Mouse (Mus musculus) splenic B cell, adult 2 months (primary cell): Measurements from ENCODE around the gene Lhb.

ENCODE experiments used
- DNase-seq: peaks from one replicate; pipeline ENCODE4 v3.0.0-alpha.2; 2011; ENCODE audit warnings: low read depth, low spot score
- H3K27me3 ChIP-seq: 2 replicates; pipeline ENCODE4 v1.6.1; 2012; ENCODE audit warnings: mild to moderate bottlenecking, low read length, moderate library complexity, mixed read lengths; ENCODE audit not compliant: control insufficient read depth, poor library complexity, insufficient read depth, severe bottlenecking
- H3K36me3 ChIP-seq: 2 replicates; pipeline ENCODE4 v1.6.1; 2012; ENCODE audit warnings: mild to moderate bottlenecking, low read length, moderate library complexity, mixed read lengths; ENCODE audit not compliant: control insufficient read depth, poor library complexity, insufficient read depth, severe bottlenecking

The Lhb gene

DNA sequence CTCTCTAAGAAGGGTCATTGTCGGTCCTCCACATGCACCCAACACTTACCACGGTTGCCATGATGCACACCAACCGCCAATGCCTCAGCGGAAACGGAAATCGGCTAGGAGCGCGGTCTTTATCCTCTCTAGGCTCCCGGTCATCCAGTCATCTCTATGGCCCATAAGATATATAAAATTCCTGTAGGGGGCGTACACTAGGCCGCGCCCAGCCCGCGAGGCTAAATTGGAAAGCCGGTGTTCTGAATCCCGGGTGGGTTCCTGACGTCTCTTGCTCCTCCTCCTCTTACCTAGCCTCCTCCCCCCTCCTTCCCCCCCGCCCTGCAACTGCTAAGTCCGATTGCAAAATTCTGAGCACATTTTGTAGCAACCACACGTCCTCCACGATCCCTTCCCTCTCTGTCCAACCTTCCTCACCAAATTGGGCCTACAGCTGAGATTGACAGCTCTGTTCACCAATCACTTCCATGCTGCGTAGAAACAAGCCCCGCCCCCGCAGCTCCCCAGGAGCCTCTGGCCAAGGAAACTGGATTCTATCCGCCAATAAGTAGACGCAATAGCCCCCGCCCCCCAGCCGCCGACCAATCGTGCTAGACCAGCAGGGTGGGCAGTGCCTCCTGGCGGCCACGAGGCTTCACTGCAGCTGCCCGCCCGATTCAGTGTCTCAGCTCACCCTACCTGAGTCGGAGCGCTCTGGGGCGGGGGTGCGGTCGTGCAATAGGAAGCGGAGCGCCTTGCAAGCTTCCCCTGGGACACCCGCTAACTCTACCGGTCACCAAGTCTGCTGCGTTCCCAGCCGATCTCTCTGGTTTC lies 13.8 kb downstream of the Lhb start, which contains the start of gene Gys1:
Gene Gys1, plus strand, starts transcription at position 642 of the 813 bp plus-strand sequence.
- peaks cover 3% of the 10 kb centered on the region; the same call in 1 of the 2 replicates for H3K36me3 ChIP-seq

DNA sequence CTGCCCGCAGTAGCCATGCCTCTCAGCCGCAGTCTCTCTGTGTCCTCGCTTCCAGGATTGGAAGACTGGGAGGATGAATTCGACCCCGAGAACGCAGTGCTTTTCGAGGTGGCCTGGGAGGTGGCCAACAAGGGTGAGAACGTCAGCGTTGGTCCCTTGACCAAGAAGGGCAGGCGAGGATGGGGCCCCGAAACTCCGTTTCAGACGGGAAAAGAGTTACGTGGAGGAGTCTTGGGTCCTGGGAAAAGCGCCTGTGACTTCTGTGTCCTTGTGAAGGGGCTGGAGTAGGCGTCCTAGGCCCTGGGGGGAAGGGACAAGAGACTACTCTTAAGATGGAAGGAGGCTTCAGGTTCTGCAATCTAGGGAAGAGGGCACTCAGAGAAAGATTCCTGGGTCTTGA lies 14.4 kb downstream of the Lhb start:
- Histone ChIP-seq H3K27me3 (no peaks in the 10 kb centered on the region), H3K36me3 (peaks cover 3% of the 10 kb centered on the region; the same call in 1 of the 2 replicates)
- DNase-seq, result no peak

More for the DNA sequence above, 13.8 kb downstream of the Lhb start, which contains the start of gene Gys1:
- DNase-seq, result peak; percentile 100
- no peaks in the 10 kb centered on the region for H3K27me3 ChIP-seq

DNA sequence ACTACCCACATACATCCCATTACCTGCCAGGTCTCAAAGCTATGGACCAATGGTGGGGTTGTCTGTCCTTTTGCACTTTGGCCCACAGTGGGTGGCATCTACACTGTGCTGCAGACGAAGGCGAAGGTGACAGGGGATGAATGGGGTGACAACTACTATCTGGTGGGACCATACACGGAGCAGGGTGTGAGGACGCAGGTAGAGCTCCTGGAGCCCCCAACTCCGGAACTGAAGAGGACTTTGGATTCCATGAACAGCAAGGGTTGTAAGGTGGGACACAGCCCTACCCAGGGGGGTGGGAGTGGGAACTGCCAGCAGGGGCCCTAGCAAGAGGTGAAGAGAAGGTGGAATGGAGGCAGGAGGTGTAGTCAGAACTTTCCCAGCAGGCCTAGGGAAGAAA lies 15.8 kb downstream of the Lhb start:
- no peaks in the 10 kb centered on the region for H3K27me3 ChIP-seq
- no peaks in the 10 kb centered on the region for H3K36me3 ChIP-seq
- no peak for DNase-seq

DNA sequence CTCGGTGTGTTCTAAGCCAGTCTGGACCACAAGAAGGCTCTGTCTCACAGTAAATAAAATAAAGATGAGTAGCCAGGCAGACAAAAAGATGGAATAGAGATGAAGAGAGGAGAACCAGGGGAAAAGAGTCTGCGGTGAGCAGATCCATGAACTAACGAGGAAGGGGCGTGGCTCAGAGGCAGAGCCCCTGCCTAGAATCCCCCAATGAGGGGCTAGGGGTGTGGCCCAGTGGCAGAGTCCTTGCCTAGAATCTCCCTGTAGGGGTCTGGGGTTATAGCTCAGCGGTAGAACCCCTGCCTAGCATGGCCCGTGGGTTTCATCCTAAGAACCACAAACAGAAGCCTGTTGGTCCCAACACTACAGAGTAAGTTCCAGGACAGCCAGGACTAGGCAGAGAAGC lies 16.4 kb downstream of the Lhb start:
- no peak for DNase-seq
- Histone ChIP-seq H3K36me3 (no peaks in the 10 kb centered on the region), H3K27me3 (no peaks in the 10 kb centered on the region)

DNA sequence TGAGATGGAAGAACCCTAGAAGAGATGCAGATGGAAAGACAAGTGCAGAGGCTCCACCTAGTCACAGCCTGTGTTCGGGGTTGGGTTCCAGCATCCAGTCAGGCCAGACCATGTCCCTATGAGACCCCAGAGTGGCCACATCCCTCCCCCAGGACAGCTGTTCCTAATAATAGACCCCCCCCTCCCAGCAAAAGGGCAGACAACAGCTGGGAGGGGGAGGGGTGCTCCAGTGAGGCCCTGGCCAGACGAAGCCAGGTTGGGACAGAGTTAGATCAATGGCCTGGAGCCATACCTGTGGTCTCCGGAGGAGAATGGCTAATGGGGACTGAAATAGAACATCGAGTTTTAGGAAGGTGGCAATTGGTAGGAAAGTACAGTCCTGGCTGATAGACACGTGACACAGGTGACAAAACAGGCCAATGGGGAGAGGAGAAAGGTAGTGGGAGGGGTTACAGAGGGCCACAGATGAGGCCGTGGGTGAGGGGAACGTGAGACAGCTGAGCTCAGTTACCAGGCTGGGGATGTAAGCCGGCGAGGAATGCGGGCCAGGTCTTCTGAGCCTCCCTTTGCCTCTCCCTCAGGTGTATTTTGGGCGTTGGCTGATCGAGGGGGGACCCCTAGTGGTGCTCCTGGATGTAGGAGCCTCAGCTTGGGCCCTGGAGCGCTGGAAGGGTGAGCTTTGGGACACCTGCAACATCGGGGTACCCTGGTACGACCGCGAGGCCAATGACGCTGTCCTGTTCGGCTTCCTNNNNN lies 17.1 kb downstream of the Lhb start, which contains the start of gene Ruvbl2:
Gene Ruvbl2, minus strand, starts transcription at position 576 of the 756 bp plus-strand sequence.
- H3K36me3 ChIP-seq, result no peaks in the 10 kb centered on the region
- no peaks in the 10 kb centered on the region for H3K27me3 ChIP-seq
- DNase-seq, result no peak

DNA sequence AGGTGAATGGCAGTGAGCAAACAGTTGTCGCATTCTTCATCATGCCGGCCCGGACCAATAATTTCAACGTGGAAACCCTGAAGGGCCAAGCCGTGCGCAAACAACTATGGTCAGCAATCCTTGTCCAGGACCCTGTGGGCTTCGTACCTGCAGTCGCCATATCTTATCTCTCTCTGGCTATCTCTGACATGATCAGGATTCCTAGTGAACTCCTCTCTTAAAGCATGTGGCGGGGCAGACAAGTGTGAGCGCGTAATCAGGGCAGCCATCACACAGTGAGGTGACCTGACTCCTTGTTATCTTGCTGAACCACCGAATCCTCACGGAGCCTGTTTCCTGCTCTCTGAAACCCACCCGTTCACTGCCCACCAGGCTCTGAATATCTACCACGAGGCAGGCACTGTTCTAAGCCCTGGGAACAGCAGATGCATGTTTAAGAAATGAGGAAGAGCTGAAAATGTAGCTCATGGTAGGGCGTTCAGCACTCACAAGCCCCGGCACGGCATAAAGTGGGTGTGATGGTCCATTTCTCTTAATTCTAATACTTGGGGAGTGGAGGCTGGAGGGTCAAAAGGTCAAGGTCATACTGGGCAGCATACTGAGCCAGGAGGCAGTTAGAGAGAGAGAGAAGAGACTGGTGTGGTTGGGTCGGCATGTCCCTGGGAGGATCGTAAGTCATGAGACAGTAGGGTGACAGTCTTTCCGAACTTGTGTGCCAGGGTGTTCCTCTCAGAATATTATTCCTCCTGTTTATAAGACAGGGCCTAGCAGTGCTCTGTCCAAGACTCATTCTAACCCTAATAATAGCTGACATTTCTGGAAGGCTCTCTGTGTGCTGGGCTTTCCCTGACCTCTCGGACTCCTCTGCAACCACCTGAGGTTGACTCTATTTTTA lies 23.2 kb downstream of the Lhb start:
- Histone ChIP-seq H3K27me3 (no peaks in the 10 kb centered on the region), H3K36me3 (no peaks in the 10 kb centered on the region; the same call in 1 of the 2 replicates)
- DNase-seq, result no peak

DNA sequence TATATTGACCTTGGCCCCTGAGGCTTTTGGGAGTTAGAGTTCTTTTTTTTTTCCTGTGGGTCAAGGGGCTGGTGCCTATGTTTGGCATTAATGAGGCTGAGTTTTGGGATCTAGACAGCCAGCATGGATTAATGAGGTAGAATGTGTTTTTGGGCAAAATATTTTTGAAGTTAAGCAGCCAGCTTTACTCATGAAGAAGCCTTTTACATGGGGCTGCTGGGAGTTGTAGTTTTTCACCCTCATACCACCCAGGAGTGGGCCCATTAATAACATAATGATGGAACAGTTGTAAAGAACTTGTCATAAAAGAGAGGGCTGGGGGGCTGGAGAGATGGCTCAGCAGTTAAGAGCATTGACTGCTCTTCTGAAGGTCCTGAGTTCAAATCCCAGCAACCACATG lies 26.0 kb downstream of the Lhb start:
- no peak for DNase-seq
- H3K36me3 ChIP-seq, result no peaks in the 10 kb centered on the region; the same call in 1 of the 2 replicates

DNA sequence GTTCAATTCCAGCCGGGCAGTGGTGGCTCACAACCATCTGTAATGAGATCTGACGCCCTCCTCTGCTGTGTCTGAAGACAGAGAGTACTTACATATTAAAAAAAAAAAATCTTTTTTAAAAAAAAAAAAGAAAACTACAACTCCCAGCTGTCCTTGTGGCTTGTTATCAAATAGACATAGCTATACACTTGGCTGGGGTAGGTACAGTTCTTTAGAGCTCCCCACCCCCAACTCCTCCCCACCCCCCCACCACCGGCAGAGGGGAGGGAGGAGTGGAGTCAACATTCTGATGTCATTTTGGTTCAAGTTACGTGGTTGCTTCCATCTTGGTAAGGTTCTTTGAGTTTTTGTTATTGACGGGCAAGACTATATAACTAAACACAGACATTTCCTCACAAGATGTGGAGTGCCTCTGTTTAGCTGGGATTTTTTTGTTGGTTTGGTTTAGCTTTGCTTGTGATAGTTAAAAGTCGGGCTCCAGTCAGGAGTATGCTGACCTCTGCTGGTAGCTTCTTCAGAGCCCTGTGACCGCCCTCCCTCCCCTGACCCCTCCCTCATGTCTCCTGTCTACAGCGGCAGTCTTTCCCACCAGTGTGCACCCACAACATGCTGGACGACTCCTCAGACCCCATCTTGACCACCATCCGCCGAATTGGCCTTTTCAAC lies 26.8 kb downstream of the Lhb start:
- DNase-seq, result peak; percentile 60

More for the DNA sequence above, 26.0 kb downstream of the Lhb start:
- no peaks in the 10 kb centered on the region for H3K27me3 ChIP-seq

DNA sequence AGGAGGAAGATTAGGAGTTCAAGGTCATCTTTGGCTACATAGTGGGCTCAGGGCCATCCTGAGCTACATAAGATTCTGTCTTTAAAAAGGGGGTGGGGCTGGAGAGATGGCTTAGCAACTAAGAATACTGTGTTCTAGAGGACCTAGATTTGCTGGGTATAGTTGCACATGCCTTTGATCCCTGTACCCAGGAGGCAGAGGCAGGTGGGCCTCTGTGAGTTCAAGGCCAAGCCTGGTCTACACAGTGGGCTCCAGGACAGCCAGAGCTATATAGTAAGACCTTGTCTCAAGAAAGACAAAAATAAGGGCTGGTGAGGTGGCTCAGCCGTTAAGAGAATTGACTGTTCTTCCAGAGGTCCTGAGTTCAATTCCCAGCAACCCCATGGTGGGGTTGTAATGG lies 29.4 kb downstream of the Lhb start:
- DNase-seq, result no peak
- no peaks in the 10 kb centered on the region for H3K36me3 ChIP-seq
- no peaks in the 10 kb centered on the region for H3K27me3 ChIP-seq

More for the DNA sequence above, 26.8 kb downstream of the Lhb start:
- Histone ChIP-seq H3K36me3 (no peaks in the 10 kb centered on the region; the same call in 1 of the 2 replicates), H3K27me3 (no peaks in the 10 kb centered on the region)

DNA sequence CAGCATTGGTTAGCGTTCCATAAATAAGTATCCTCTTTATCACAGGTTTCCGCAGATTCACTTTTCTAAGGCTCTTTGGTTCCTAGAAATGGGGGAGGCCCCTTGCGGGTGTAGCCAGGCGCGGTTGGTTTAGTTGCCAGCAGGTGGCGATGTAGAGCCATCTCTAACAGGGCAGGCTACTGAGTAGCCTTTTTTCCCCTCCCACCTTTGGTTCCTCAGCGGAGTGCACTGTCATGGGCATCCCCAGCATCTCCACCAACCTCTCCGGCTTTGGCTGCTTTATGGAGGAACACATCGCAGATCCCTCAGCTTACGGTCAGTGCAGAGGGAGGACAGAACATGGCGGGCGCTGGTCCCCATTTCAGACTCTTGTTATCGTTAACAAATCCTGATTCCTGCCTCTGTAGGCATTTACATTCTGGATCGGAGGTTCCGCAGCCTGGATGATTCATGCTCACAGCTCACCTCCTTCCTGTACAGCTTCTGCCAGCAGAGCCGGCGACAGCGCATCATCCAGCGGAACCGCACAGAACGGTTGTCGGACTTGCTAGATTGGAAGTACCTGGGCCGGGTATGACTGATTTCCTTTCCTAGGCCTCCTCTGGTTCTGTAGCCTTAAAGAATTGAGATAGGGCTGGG lies 30.8 kb downstream of the Lhb start:
- no peaks in the 10 kb centered on the region for H3K27me3 ChIP-seq
- H3K36me3 ChIP-seq, result no peaks in the 10 kb centered on the region
- DNase-seq, result peak; percentile 93

DNA sequence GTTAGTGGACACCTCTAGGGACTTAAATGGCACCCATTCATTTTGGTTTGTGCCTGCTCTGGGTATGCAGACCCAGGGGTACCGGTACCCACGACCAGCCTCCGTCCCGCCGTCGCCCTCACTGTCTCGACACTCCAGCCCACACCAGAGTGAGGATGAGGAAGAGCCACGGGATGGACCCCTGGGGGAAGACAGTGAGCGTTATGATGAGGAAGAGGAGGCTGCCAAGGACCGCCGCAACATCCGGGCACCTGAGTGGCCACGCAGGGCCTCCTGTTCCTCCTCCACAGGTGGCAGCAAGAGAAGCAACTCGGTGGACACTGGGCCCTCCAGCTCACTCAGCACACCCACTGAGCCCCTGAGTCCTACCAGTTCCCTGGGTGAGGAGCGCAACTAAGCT lies 34.4 kb downstream of the Lhb start:
- no peak for DNase-seq
- H3K27me3 ChIP-seq, result no peaks in the 10 kb centered on the region
- peaks cover 10% of the 10 kb centered on the region for H3K36me3 ChIP-seq

DNA sequence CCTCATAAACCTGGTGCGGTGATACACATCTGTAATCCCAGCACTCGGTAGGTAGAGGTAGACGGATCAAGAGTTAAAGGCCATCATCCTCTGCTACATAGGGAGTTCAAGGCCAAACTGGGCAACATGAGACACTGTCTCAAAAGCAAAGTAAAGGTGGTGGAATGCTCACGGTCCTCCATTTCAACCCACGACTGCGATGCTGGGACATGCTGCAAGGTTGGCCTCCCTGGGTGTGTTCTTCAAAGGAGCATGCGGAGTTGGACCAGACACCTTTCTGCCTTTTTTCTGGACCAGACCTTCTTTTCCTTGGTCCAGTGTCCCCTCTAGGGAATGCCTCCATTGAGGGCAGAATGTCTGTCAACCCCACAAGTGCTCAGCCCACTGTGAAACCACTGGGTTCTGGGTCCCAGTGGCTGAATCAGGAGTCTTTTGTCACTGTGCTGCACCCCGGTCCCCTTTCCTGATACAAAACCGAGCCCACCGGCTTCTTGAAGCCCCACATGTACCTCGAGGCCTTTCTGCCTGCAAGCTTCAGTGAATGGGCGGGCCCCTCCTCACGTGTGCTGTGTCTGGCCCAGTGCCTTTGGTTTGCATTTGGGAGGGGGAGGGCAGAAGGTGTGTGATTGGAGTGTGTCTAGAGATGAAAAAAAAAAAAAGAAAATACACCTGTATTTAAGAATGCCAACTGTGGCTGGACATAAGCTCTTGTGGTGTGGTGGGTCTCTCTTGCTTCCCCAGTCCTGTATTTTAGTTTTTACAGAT lies 35.5 kb downstream of the Lhb start:
- Histone ChIP-seq H3K27me3 (no peaks in the 10 kb centered on the region), H3K36me3 (peaks cover 10% of the 10 kb centered on the region)
- DNase-seq, result no peak

DNA sequence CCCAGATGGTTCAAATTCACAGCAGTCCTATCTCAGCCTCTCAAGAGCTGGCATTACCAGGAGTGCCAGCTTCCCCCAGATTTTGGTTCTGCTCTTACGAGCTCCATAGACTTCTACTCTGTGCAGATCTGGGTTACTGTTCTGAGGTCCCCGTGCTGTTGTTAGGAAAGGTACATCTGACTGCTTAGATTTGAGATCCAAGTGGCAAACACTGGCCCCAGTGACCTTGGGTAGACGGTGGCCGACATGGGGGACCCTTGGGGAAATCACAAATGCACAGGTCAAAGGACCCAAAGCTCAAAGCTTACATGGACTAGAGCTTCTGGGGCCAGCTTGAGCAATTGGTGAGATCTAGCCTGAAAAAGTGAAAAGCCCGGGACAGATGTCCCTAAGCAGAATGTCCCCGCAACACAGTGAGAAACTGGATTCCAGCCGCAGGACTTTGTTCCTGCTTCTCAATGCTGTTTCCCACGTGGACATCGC lies 36.1 kb downstream of the Lhb start:
- peaks cover 10% of the 10 kb centered on the region for H3K36me3 ChIP-seq
- no peak for DNase-seq
- no peaks in the 10 kb centered on the region for H3K27me3 ChIP-seq
